Mouse (Mus musculus): ENCODE results near the gene Srpk3.

DNA sequence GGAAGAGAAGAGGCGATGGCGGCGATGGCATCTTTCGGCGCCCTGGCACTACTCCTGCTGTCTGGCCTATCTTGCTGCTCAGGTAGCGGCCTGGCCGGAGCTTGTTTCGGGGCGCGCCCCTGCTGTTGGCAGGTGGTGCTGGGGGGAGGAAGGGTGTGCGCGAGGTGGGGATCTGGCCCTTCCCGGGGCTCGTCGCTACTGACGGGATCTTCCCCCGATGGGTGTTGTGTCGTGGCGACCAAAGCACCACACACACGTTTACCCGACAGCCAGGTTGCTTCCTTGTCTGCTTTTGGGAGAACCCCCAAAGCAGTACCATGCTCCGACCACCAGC is 13.0 kb downstream of the Srpk3 start:
- TF ChIP-seq CTCF (IDR thresholded peaks at IDR 0.05; ENCODE audit: control insufficient read depth, insufficient read depth, low read length) (no peak), POLR2A (IDR thresholded peaks at IDR 0.05; ENCODE audit: borderline replicate concordance, control insufficient read depth, low read depth, low read length) (no peak)

Measured in bone marrow, adult 2 months (tissue).